Mouse (Mus musculus): ENCODE measurements around the gene Tmem210. TPM values are rescaled to one million over a fixed set of nuclear protein-coding genes. Genes with fewer than 3 reads are reported as not detected.

The Tmem210 gene
- polyA plus RNA-seq, 1 experiment = not detected

- no peak for DNase-seq (ENCODE audit: low read depth)
- TF ChIP-seq CTCF (IDR thresholded peaks at IDR 0.05; ENCODE audit: borderline replicate concordance, extremely low read depth, insufficient read depth, insufficient read length) = no peak
- TF ChIP-seq POLR2A (IDR thresholded peaks at IDR 0.05; ENCODE audit: borderline replicate concordance, extremely low read depth, insufficient read depth, insufficient read length, poor library complexity, severe bottlenecking) = no peak
Observed at GRCm38 (mm10) chr2:25288734-25289345, 895 bp downstream of the Tmem210 start.

- DNase-seq (ENCODE audit: low read depth) = peak; percentile 53
- TF ChIP-seq CTCF (IDR thresholded peaks at IDR 0.05; ENCODE audit: borderline replicate concordance, extremely low read depth, insufficient read depth, insufficient read length) (no peak), POLR2A (IDR thresholded peaks at IDR 0.05; ENCODE audit: borderline replicate concordance, extremely low read depth, insufficient read depth, insufficient read length, poor library complexity, severe bottlenecking) (no peak)
Observed at GRCm38 (mm10) chr2:25289651-25290050, 1.7 kb downstream of the Tmem210 start, which contains the start of gene Lrrc26. Gene Lrrc26, plus strand, starts transcription at chr2:25289915.

GRCm38 (mm10) chr2:25290101-25290815 lies 2.3 kb downstream of the Tmem210 start:
- peak; percentile 63 for DNase-seq (ENCODE audit: low read depth)
- TF ChIP-seq POLR2A (IDR thresholded peaks at IDR 0.05; ENCODE audit: borderline replicate concordance, extremely low read depth, insufficient read depth, insufficient read length, poor library complexity, severe bottlenecking) (no peak), CTCF (IDR thresholded peaks at IDR 0.05; ENCODE audit: borderline replicate concordance, extremely low read depth, insufficient read depth, insufficient read length) (no peak)

GRCm38 (mm10) chr2:25290816-25291130 lies 2.8 kb downstream of the Tmem210 start:
- peak; percentile 39 for DNase-seq (ENCODE audit: low read depth)

GRCm38 (mm10) chr2:25291184-25292053 lies 3.5 kb downstream of the Tmem210 start:
- no peak for DNase-seq (ENCODE audit: low read depth)
- no peak for TF ChIP-seq POLR2A (IDR thresholded peaks at IDR 0.05; ENCODE audit: borderline replicate concordance, extremely low read depth, insufficient read depth, insufficient read length, poor library complexity, severe bottlenecking)
- no peak for TF ChIP-seq CTCF (IDR thresholded peaks at IDR 0.05; ENCODE audit: borderline replicate concordance, extremely low read depth, insufficient read depth, insufficient read length)

More at GRCm38 (mm10) chr2:25290816-25291130, 2.8 kb downstream of the Tmem210 start:
- TF ChIP-seq POLR2A (IDR thresholded peaks at IDR 0.05; ENCODE audit: borderline replicate concordance, extremely low read depth, insufficient read depth, insufficient read length, poor library complexity, severe bottlenecking) = no peak

GRCm38 (mm10) chr2:25292054-25292544 lies 4.2 kb downstream of the Tmem210 start:
- TF ChIP-seq CTCF (IDR thresholded peaks at IDR 0.05; ENCODE audit: borderline replicate concordance, extremely low read depth, insufficient read depth, insufficient read length) (no peak), POLR2A (IDR thresholded peaks at IDR 0.05; ENCODE audit: borderline replicate concordance, extremely low read depth, insufficient read depth, insufficient read length, poor library complexity, severe bottlenecking) (no peak)
- no peak for DNase-seq (ENCODE audit: low read depth)

GRCm38 (mm10) chr2:25292856-25293255 lies 4.9 kb downstream of the Tmem210 start:
- peak; percentile 64 for DNase-seq (ENCODE audit: low read depth)
- TF ChIP-seq CTCF (IDR thresholded peaks at IDR 0.05; ENCODE audit: borderline replicate concordance, extremely low read depth, insufficient read depth, insufficient read length) = peak; percentile 87
- no peak for TF ChIP-seq POLR2A (IDR thresholded peaks at IDR 0.05; ENCODE audit: borderline replicate concordance, extremely low read depth, insufficient read depth, insufficient read length, poor library complexity, severe bottlenecking)

GRCm38 (mm10) chr2:25293706-25294105 lies 5.8 kb downstream of the Tmem210 start:
- no peak for DNase-seq (ENCODE audit: low read depth)
- TF ChIP-seq POLR2A (IDR thresholded peaks at IDR 0.05; ENCODE audit: borderline replicate concordance, extremely low read depth, insufficient read depth, insufficient read length, poor library complexity, severe bottlenecking) (no peak), CTCF (IDR thresholded peaks at IDR 0.05; ENCODE audit: borderline replicate concordance, extremely low read depth, insufficient read depth, insufficient read length) (no peak)

GRCm38 (mm10) chr2:25297093-25297492 lies 9.1 kb downstream of the Tmem210 start:
- no peak for DNase-seq (ENCODE audit: low read depth)
- TF ChIP-seq POLR2A (IDR thresholded peaks at IDR 0.05; ENCODE audit: borderline replicate concordance, extremely low read depth, insufficient read depth, insufficient read length, poor library complexity, severe bottlenecking) = no peak
- TF ChIP-seq CTCF (IDR thresholded peaks at IDR 0.05; ENCODE audit: borderline replicate concordance, extremely low read depth, insufficient read depth, insufficient read length) = no peak

GRCm38 (mm10) chr2:25298046-25298445 lies 10.1 kb downstream of the Tmem210 start:
- TF ChIP-seq CTCF (IDR thresholded peaks at IDR 0.05; ENCODE audit: borderline replicate concordance, extremely low read depth, insufficient read depth, insufficient read length) (no peak), POLR2A (IDR thresholded peaks at IDR 0.05; ENCODE audit: borderline replicate concordance, extremely low read depth, insufficient read depth, insufficient read length, poor library complexity, severe bottlenecking) (no peak)

GRCm38 (mm10) chr2:25303452-25303851 lies 15.5 kb downstream of the Tmem210 start:
- DNase-seq (ENCODE audit: low read depth) = no peak
- no peak for TF ChIP-seq POLR2A (IDR thresholded peaks at IDR 0.05; ENCODE audit: borderline replicate concordance, extremely low read depth, insufficient read depth, insufficient read length, poor library complexity, severe bottlenecking)
- no peak for TF ChIP-seq CTCF (IDR thresholded peaks at IDR 0.05; ENCODE audit: borderline replicate concordance, extremely low read depth, insufficient read depth, insufficient read length)

More at GRCm38 (mm10) chr2:25298046-25298445, 10.1 kb downstream of the Tmem210 start:
- DNase-seq (ENCODE audit: low read depth) = no peak
